Mouse (Mus musculus): ENCODE measurements around the gene Tprn. TPM values are rescaled to one million over a fixed set of nuclear protein-coding genes. Genes with fewer than 3 reads are reported as not detected.
A peak's percentile ranks its signal among the peaks of the same experiment; 100 is the strongest.

The Tprn gene
- polyA plus RNA-seq, 1 experiment from 2014 or later: 7.3 TPM

- Histone ChIP-seq H3K36me3 (ENCODE audit: control insufficient read depth, insufficient read depth, low read length) (no peaks in the 10 kb centered on the region), H3K4me1 (ENCODE audit: control insufficient read depth, insufficient read depth, low read length) (peaks cover 10% of the 10 kb centered on the region; the same call in 1 of the 2 replicates), H3K4me2 (replicated peaks; ENCODE audit: low read depth, low read length) (no peak overlapping the region), H3K27me3 (ENCODE audit: control insufficient read depth, insufficient read depth, low read length) (peaks cover 58% of the 10 kb centered on the region), H3K9me3 (ENCODE audit: control insufficient read depth, low read length) (no peaks in the 10 kb centered on the region), H3K9ac (ENCODE audit: low read depth, low read length) (no peak overlapping the region), H3K4me3 (ENCODE audit: low read length) (peak overlapping the region; percentile 28), H3K27ac (ENCODE audit: low read depth, low read length) (no peak overlapping the region)
- ATAC-seq (ENCODE audit: low FRiP score, low TSS enrichment): 0 out of 2 replicates have a peak, but pooled peaks have one; percentile 30
- WGBS: 7% methylated on average over 32 of the region's 32 CpGs
These were observed 29.0 kb downstream of the Tprn start for GRCm38 (mm10) chr2:25291184-25292053.

GRCm38 (mm10) chr2:25292054-25292544 lies 29.7 kb downstream of the Tprn start:
- WGBS: 2% methylated on average over 21 of the region's 43 CpGs
- ATAC-seq (ENCODE audit: low FRiP score, low TSS enrichment): peak; percentile 16; the same call in 1 of the 2 replicates

GRCm38 (mm10) chr2:25292856-25293255 lies 30.4 kb downstream of the Tprn start:
- ATAC-seq (ENCODE audit: low FRiP score, low TSS enrichment): no peak
- H3K27ac ChIP-seq (ENCODE audit: low read depth, low read length): no peak overlapping the region
- 0% methylated on average over 1 of the region's 1 CpGs for WGBS
- H3K9me3 ChIP-seq (ENCODE audit: control insufficient read depth, low read length): no peaks in the 10 kb centered on the region
- H3K36me3 ChIP-seq (ENCODE audit: control insufficient read depth, insufficient read depth, low read length): no peaks in the 10 kb centered on the region
- peak overlapping the region; percentile 44; the same call in 1 of the 2 replicates for H3K4me2 ChIP-seq (replicated peaks; ENCODE audit: low read depth, low read length)
- H3K4me3 ChIP-seq (ENCODE audit: low read length): peak overlapping the region; percentile 28; the same call in 1 of the 2 replicates
- peaks cover 10% of the 10 kb centered on the region; the same call in 1 of the 2 replicates for H3K4me1 ChIP-seq (ENCODE audit: control insufficient read depth, insufficient read depth, low read length)
- H3K9ac ChIP-seq (ENCODE audit: low read depth, low read length): no peak overlapping the region
- H3K27me3 ChIP-seq (ENCODE audit: control insufficient read depth, insufficient read depth, low read length): peaks cover 62% of the 10 kb centered on the region

More at GRCm38 (mm10) chr2:25292054-25292544, 29.7 kb downstream of the Tprn start:
- H3K27ac ChIP-seq (ENCODE audit: low read depth, low read length): no peak overlapping the region
- peaks cover 60% of the 10 kb centered on the region for H3K27me3 ChIP-seq (ENCODE audit: control insufficient read depth, insufficient read depth, low read length)
- H3K36me3 ChIP-seq (ENCODE audit: control insufficient read depth, insufficient read depth, low read length): no peaks in the 10 kb centered on the region
- peaks cover 10% of the 10 kb centered on the region; the same call in 1 of the 2 replicates for H3K4me1 ChIP-seq (ENCODE audit: control insufficient read depth, insufficient read depth, low read length)
- H3K4me2 ChIP-seq (replicated peaks; ENCODE audit: low read depth, low read length): peak overlapping the region; percentile 44
- no peak overlapping the region for H3K9ac ChIP-seq (ENCODE audit: low read depth, low read length)
- no peaks in the 10 kb centered on the region for H3K9me3 ChIP-seq (ENCODE audit: control insufficient read depth, low read length)
- H3K4me3 ChIP-seq (ENCODE audit: low read length): peak overlapping the region; percentile 28

GRCm38 (mm10) chr2:25293706-25294105 lies 31.3 kb downstream of the Tprn start:
- Histone ChIP-seq H3K9ac (ENCODE audit: low read depth, low read length) (no peak overlapping the region), H3K4me3 (ENCODE audit: low read length) (no peak overlapping the region), H3K27me3 (ENCODE audit: control insufficient read depth, insufficient read depth, low read length) (peaks cover 54% of the 10 kb centered on the region), H3K4me2 (replicated peaks; ENCODE audit: low read depth, low read length) (no peak overlapping the region), H3K27ac (ENCODE audit: low read depth, low read length) (no peak overlapping the region), H3K36me3 (ENCODE audit: control insufficient read depth, insufficient read depth, low read length) (no peaks in the 10 kb centered on the region), H3K4me1 (ENCODE audit: control insufficient read depth, insufficient read depth, low read length) (peaks cover 10% of the 10 kb centered on the region; the same call in 1 of the 2 replicates), H3K9me3 (ENCODE audit: control insufficient read depth, low read length) (no peaks in the 10 kb centered on the region)
- no peak for ATAC-seq (ENCODE audit: low FRiP score, low TSS enrichment)
- WGBS: 75% methylated on average over 9 of the region's 9 CpGs

DNA sequence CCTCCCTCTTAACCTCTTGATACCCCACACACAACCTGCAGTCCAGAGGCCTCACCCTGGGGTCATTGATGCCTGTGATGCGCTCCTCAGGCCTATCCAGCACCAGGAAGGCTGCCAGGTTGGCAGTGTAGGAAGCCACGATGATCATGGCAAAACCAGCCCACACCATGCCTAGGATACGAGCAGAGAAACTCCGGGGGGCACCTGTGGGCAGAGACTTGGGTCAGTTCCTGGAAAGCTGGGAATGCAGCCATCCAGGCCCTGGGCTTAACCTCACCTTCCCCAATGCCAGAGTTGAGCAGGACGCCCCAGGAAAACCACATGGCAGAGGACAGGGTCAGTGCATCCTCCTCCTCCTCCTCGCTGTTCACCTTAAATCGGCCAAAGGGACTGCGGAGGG lies 34.7 kb downstream of the Tprn start:
- WGBS: 76% methylated on average over 8 of the region's 8 CpGs

DNA sequence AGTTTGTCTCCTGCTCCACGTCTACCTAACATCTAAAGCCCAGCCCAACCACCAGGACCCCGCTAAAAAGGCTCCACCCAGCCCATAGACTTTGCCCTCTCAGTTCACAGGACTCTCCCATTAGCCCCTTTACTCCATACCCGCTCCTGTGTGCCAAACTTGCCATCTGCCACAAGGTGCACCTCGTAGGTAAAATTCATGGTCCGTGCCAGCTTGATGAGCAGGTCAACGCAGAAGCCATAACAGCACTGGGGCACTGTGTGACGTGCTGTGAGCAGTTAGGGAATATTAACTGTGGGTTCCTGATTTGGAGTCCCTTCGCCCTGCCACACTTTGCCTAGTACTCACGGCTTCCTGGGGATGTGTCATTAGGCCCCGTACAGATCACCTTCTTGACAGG lies 35.6 kb downstream of the Tprn start:
- Histone ChIP-seq H3K4me3 (ENCODE audit: low read length) (no peak overlapping the region), H3K36me3 (ENCODE audit: control insufficient read depth, insufficient read depth, low read length) (no peaks in the 10 kb centered on the region), H3K27me3 (ENCODE audit: control insufficient read depth, insufficient read depth, low read length) (peaks cover 12% of the 10 kb centered on the region), H3K9me3 (ENCODE audit: control insufficient read depth, low read length) (no peaks in the 10 kb centered on the region), H3K9ac (ENCODE audit: low read depth, low read length) (no peak overlapping the region), H3K4me1 (ENCODE audit: control insufficient read depth, insufficient read depth, low read length) (no peaks in the 10 kb centered on the region), H3K27ac (ENCODE audit: low read depth, low read length) (no peak overlapping the region), H3K4me2 (replicated peaks; ENCODE audit: low read depth, low read length) (no peak overlapping the region)
- no peak for ATAC-seq (ENCODE audit: low FRiP score, low TSS enrichment)
- 79% methylated on average over 10 of the region's 10 CpGs for WGBS

More for the DNA sequence above, 34.7 kb downstream of the Tprn start:
- Histone ChIP-seq H3K4me3 (ENCODE audit: low read length) (no peak overlapping the region), H3K9ac (ENCODE audit: low read depth, low read length) (no peak overlapping the region), H3K27ac (ENCODE audit: low read depth, low read length) (no peak overlapping the region), H3K36me3 (ENCODE audit: control insufficient read depth, insufficient read depth, low read length) (no peaks in the 10 kb centered on the region), H3K9me3 (ENCODE audit: control insufficient read depth, low read length) (no peaks in the 10 kb centered on the region), H3K27me3 (ENCODE audit: control insufficient read depth, insufficient read depth, low read length) (peaks cover 20% of the 10 kb centered on the region), H3K4me2 (replicated peaks; ENCODE audit: low read depth, low read length) (no peak overlapping the region), H3K4me1 (ENCODE audit: control insufficient read depth, insufficient read depth, low read length) (peaks cover 7% of the 10 kb centered on the region; the same call in 1 of the 2 replicates)
- no peak for ATAC-seq (ENCODE audit: low FRiP score, low TSS enrichment)

DNA sequence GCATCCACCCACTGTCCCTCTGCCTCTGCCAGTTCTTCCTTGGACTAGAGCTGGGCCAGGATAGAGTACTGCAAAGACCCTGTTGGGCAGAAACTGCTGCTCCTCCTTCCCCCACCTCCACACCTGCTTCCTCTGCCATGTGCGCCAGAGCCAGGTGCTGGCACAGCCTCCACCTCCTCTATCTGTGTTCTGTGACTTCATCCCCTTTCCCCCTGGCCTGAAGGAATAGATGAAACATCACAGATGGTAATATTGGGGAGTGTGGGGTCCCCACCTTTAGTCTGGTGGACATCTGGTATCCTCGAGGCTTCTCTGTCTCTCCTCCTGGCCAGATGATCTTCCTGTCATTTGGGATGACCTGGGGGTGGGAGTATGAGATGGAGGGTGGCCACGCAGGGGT lies 41.0 kb downstream of the Tprn start:
- H3K4me1 ChIP-seq (ENCODE audit: control insufficient read depth, insufficient read depth, low read length): 0 out of 2 replicates have a peak, but pooled peaks cover 6% of the 10 kb centered on the region
- no peak overlapping the region for H3K9ac ChIP-seq (ENCODE audit: low read depth, low read length)
- WGBS: 61% methylated on average over 3 of the region's 3 CpGs
- peaks cover 25% of the 10 kb centered on the region for H3K27me3 ChIP-seq (ENCODE audit: control insufficient read depth, insufficient read depth, low read length)
- no peak overlapping the region for H3K4me3 ChIP-seq (ENCODE audit: low read length)
- H3K9me3 ChIP-seq (ENCODE audit: control insufficient read depth, low read length): no peaks in the 10 kb centered on the region
- ATAC-seq (ENCODE audit: low FRiP score, low TSS enrichment): no peak
- no peak overlapping the region for H3K4me2 ChIP-seq (replicated peaks; ENCODE audit: low read depth, low read length)
- H3K36me3 ChIP-seq (ENCODE audit: control insufficient read depth, insufficient read depth, low read length): no peaks in the 10 kb centered on the region
- H3K27ac ChIP-seq (ENCODE audit: low read depth, low read length): no peak overlapping the region

GRCm38 (mm10) chr2:25303931-25304656 lies 41.7 kb downstream of the Tprn start:
- H3K9ac ChIP-seq (ENCODE audit: low read depth, low read length): no peak overlapping the region
- 0 out of 2 replicates have a peak, but pooled peaks cover 6% of the 10 kb centered on the region for H3K4me1 ChIP-seq (ENCODE audit: control insufficient read depth, insufficient read depth, low read length)
- 71% methylated on average over 7 of the region's 7 CpGs for WGBS
- no peak; the same call in 1 of the 2 replicates for ATAC-seq (ENCODE audit: low FRiP score, low TSS enrichment)
- no peak overlapping the region for H3K27ac ChIP-seq (ENCODE audit: low read depth, low read length)
- peaks cover 32% of the 10 kb centered on the region for H3K27me3 ChIP-seq (ENCODE audit: control insufficient read depth, insufficient read depth, low read length)
- no peak overlapping the region for H3K4me3 ChIP-seq (ENCODE audit: low read length)
- no peaks in the 10 kb centered on the region for H3K36me3 ChIP-seq (ENCODE audit: control insufficient read depth, insufficient read depth, low read length)
- no peaks in the 10 kb centered on the region for H3K9me3 ChIP-seq (ENCODE audit: control insufficient read depth, low read length)
- H3K4me2 ChIP-seq (replicated peaks; ENCODE audit: low read depth, low read length): peak overlapping the region; percentile 75

All from kidney, embryonic 14.5 days (tissue).